Mouse (Mus musculus) bone marrow macrophage, adult 2 months (primary cell): ENCODE measurements around the gene Slc25a43.

ENCODE experiments used
- CTCF ChIP-seq: IDR thresholded peaks from 2 replicates; pipeline ENCODE4 v1.5.1; 2012; ENCODE audit warnings: low read depth, mild to moderate bottlenecking, low read length, moderate library complexity
- POLR2A ChIP-seq: IDR thresholded peaks from 2 replicates; pipeline ENCODE4 v1.6.1; 2012; ENCODE audit warnings: mild to moderate bottlenecking, low read depth, low read length, borderline replicate concordance

DNA sequence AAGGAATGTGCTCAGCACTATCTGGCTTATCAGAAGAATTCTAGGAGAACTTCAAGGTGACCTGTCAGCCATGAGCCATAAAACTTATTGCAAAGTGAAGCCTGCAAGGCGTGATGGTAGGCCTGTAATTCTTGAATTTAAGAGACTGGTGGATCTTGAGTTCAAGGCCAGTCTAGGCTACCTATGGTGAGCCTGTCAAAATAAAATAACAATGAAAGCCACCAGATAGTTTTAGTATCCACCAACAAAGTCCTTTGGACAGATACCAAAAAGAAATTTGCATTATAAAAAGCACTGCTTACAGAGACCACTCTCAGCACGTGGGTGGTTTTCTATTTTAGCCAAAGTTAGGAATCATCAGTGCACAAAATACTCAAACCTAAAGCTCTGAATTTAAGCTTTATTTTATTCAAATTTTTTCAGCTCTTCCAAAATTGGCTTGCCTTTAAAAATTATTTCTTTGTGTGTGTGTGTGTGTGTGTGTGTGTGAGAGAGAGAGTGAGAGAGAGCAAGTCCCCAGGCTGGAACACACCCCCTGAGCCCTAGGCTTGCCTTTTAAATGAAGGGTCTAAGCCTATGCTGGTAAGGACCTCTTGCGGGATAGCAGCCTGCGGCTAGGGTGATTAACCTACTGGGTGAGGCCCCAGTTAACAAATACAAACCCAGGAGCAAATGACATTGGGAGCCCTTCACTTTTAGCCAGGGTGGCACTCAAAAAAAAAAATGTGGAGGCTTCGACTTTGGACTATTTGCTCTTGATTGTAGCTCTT lies 62.2 kb downstream of the Slc25a43 start:
- TF ChIP-seq POLR2A (no peak), CTCF (no peak)
